10 mouse cellular contexts compared by ENCODE assay signal in genomic region chr4:97647700-97648435, GRCm38 (mm10).
DNase-seq lines count a peak whose midpoint lies in the region; ATAC-seq and TF ChIP-seq lines count a peak whose summit lies in the region.
"Had no signal": no experiment of that assay in that cellular context is flagged by ENCODE, and none has a peak within 500 bp of the region (broad histone marks: within the 10 kb centered on the region; RNA-seq: fewer than 3 reads in every experiment).

No protein-coding gene starts in this region.

- H3K4me3 ChIP-seq in intestine, embryonic 16.5 days (ENCODE audit: low read length): no peak overlapping the region
- no peak overlapping the region for H3K4me3 ChIP-seq in intestine, postnatal 0 days (ENCODE audit: low read depth, low read length)
- no peak overlapping the region for H3K4me3 ChIP-seq in limb, embryonic 11.5 days (ENCODE audit: low read depth, low read length)
- H3K4me3 ChIP-seq: liver, embryonic 15.5 days; stomach, embryonic 15.5 days had no signal

- DNase-seq in cerebellum, postnatal 10 days: peak; percentile 94 to 97
- DNase-seq in heart, postnatal 25 days (ENCODE audit: low spot score): peak; percentile 6
- DNase-seq in limb, embryonic 11.5 days (ENCODE audit: low spot score): peak; percentile 62
- DNase-seq in T-cell, adult 2 months (ENCODE audit: low spot score): no peak
- DNase-seq in kidney, postnatal 14 days: no peak

- no peaks in the 10 kb centered on the region for H3K9me3 ChIP-seq in intestine, embryonic 16.5 days (ENCODE audit: control insufficient read depth, low read length)
- H3K9me3 ChIP-seq in intestine, postnatal 0 days (ENCODE audit: control insufficient read depth): no peaks in the 10 kb centered on the region
- no peaks in the 10 kb centered on the region for H3K9me3 ChIP-seq in limb, embryonic 11.5 days (ENCODE audit: control insufficient read depth, low read length)
- H3K9me3 ChIP-seq: liver, embryonic 15.5 days; stomach, embryonic 15.5 days had no signal

- H3K9ac ChIP-seq in intestine, embryonic 16.5 days (ENCODE audit: low read depth, low read length): no peak overlapping the region
- H3K9ac ChIP-seq in intestine, postnatal 0 days (ENCODE audit: low read depth, low read length): no peak overlapping the region
- no peak overlapping the region for H3K9ac ChIP-seq in limb, embryonic 11.5 days (ENCODE audit: low read length)
- H3K9ac ChIP-seq: liver, embryonic 15.5 days; stomach, embryonic 15.5 days had no signal

- H3K4me1 ChIP-seq in intestine, embryonic 16.5 days (ENCODE audit: control insufficient read depth, insufficient read depth, low read length): peaks cover 7% of the 10 kb centered on the region
- no peaks in the 10 kb centered on the region for H3K4me1 ChIP-seq in intestine, postnatal 0 days (replicated peaks; ENCODE audit: control insufficient read depth, insufficient read depth, low read length)
- H3K4me1 ChIP-seq in limb, embryonic 11.5 days (ENCODE audit: control insufficient read depth, insufficient read depth, low read length): peaks cover 15% of the 10 kb centered on the region
- H3K4me1 ChIP-seq: liver, embryonic 15.5 days had no signal

- 55% methylated on average over 15 of the region's 15 CpGs for WGBS in intestine, embryonic 16.5 days
- WGBS in intestine, postnatal 0 days: 68% methylated on average over 15 of the region's 15 CpGs
- WGBS in limb, embryonic 11.5 days: 40% methylated on average over 15 of the region's 15 CpGs

- H3K27ac ChIP-seq in intestine, embryonic 16.5 days (ENCODE audit: low read length): no peak overlapping the region
- H3K27ac ChIP-seq in intestine, postnatal 0 days (ENCODE audit: low read depth, low read length): no peak overlapping the region
- no peak overlapping the region for H3K27ac ChIP-seq in limb, embryonic 11.5 days (replicated peaks; ENCODE audit: low read depth, low read length)
- H3K27ac ChIP-seq: liver, embryonic 15.5 days; stomach, embryonic 15.5 days had no signal

- no peaks in the 10 kb centered on the region for H3K36me3 ChIP-seq in intestine, embryonic 16.5 days (ENCODE audit: control insufficient read depth, insufficient read depth, low read length)
- no peaks in the 10 kb centered on the region for H3K36me3 ChIP-seq in intestine, postnatal 0 days (ENCODE audit: control insufficient read depth, insufficient read depth)
- H3K36me3 ChIP-seq in limb, embryonic 11.5 days (ENCODE audit: control insufficient read depth, insufficient read depth, low read length): no peaks in the 10 kb centered on the region
- H3K36me3 ChIP-seq: liver, embryonic 15.5 days; stomach, embryonic 15.5 days had no signal

- TF ChIP-seq CTCF in intestine, postnatal 0 days (IDR thresholded peaks at IDR 0.05; ENCODE audit: low read depth): no peak

- H3K27me3 ChIP-seq in intestine, embryonic 16.5 days (replicated peaks; ENCODE audit: control insufficient read depth, insufficient read depth, low read length): no peaks in the 10 kb centered on the region
- no peaks in the 10 kb centered on the region for H3K27me3 ChIP-seq in intestine, postnatal 0 days (replicated peaks; ENCODE audit: control insufficient read depth, insufficient read depth, low read length)
- no peaks in the 10 kb centered on the region for H3K27me3 ChIP-seq in limb, embryonic 11.5 days (ENCODE audit: control insufficient read depth, insufficient read depth, low read length)
- H3K27me3 ChIP-seq: liver, embryonic 15.5 days; stomach, embryonic 15.5 days had no signal

- no peak overlapping the region for H3K4me2 ChIP-seq in intestine, embryonic 16.5 days (ENCODE audit: low read depth, low read length)
- no peak overlapping the region for H3K4me2 ChIP-seq in intestine, postnatal 0 days (replicated peaks; ENCODE audit: low read depth)
- H3K4me2 ChIP-seq in limb, embryonic 11.5 days (ENCODE audit: low read depth, severe bottlenecking): no peak overlapping the region
- H3K4me2 ChIP-seq: liver, embryonic 15.5 days; stomach, embryonic 15.5 days had no signal

- ATAC-seq in intestine, embryonic 16.5 days: peak; percentile 21; the same call in 1 of the 2 replicates
- no peak for ATAC-seq in intestine, postnatal 0 days
- ATAC-seq in limb, embryonic 11.5 days (ENCODE audit: insufficient number of reproducible peaks, low FRiP score, low TSS enrichment, low read depth): peak; percentile 57; the same call in 1 of the 2 replicates
- no peak for ATAC-seq in inflammation-experienced regulatory T-cells, adult 6 months

- intact Hi-C loops in heart, postnatal 25 days (cut with DNase I): no loop called here

Comparison
In these comparisons a context has a peak if more than half of its experiments do, and no peak if none do; other contexts are left out.
1. ATAC-seq: peak in intestine, embryonic 16.5 days (single experiment) and limb, embryonic 11.5 days (single experiment); none in intestine, postnatal 0 days (single experiment) and inflammation-experienced regulatory T-cells, adult 6 months (single experiment).
2. DNase-seq: peak in cerebellum, postnatal 10 days (2 of 2), heart, postnatal 25 days (single experiment) and limb, embryonic 11.5 days (single experiment); none in T-cell, adult 2 months (single experiment) and kidney, postnatal 14 days (single experiment).